Mouse (Mus musculus): ENCODE results near the gene Lpcat2. TPM values are rescaled to one million over a fixed set of nuclear protein-coding genes. Genes with fewer than 3 reads are reported as not detected.

The Lpcat2 gene
- polyA plus RNA-seq, 2 experiments: 10.6 to 14.7 TPM

GRCm38 (mm10) chr8:92834786-92835500 is 20.2 kb upstream of the Lpcat2 start:
- no peak overlapping the region for H3K4me3 ChIP-seq (replicated peaks; ENCODE audit: low read length)
- peaks cover 4% of the 10 kb centered on the region; the same call in 1 of the 2 replicates for H3K4me1 ChIP-seq (ENCODE audit: control insufficient read depth, insufficient read depth, low read length)
- H3K36me3 ChIP-seq (ENCODE audit: control insufficient read depth, insufficient read depth, low read length): peaks cover 93% of the 10 kb centered on the region
- no peak overlapping the region for H3K9ac ChIP-seq (ENCODE audit: low read depth, low read length, severe bottlenecking)
- H3K27me3 ChIP-seq (ENCODE audit: control insufficient read depth, insufficient read depth, low read length): no peaks in the 10 kb centered on the region
- TF ChIP-seq POLR2A (IDR thresholded peaks at IDR 0.05; ENCODE audit: borderline replicate concordance, extremely low read depth, insufficient read depth, insufficient read length): no peak
- DNase-seq (ENCODE audit: low spot score) (peak; percentile 35), ATAC-seq (ENCODE audit: low FRiP score, low read depth) (no peak)
- H3K9me3 ChIP-seq (ENCODE audit: control insufficient read depth, low read length): no peaks in the 10 kb centered on the region
- no peak overlapping the region for H3K27ac ChIP-seq (replicated peaks; ENCODE audit: low read depth, low read length)
- no peak overlapping the region for H3K4me2 ChIP-seq (replicated peaks; ENCODE audit: low read depth, low read length, severe bottlenecking)
- WGBS: 75% methylated on average over 11 of the region's 11 CpGs

GRCm38 (mm10) chr8:92835901-92836300 is 19.2 kb upstream of the Lpcat2 start:
- H3K4me3 ChIP-seq (replicated peaks; ENCODE audit: low read length): no peak overlapping the region
- TF ChIP-seq POLR2A (IDR thresholded peaks at IDR 0.05; ENCODE audit: borderline replicate concordance, extremely low read depth, insufficient read depth, insufficient read length): no peak
- H3K9ac ChIP-seq (ENCODE audit: low read depth, low read length, severe bottlenecking): no peak overlapping the region
- H3K4me2 ChIP-seq (replicated peaks; ENCODE audit: low read depth, low read length, severe bottlenecking): no peak overlapping the region
- 93% methylated on average over 11 of the region's 11 CpGs for WGBS
- no peaks in the 10 kb centered on the region for H3K27me3 ChIP-seq (ENCODE audit: control insufficient read depth, insufficient read depth, low read length)
- peaks cover 94% of the 10 kb centered on the region for H3K36me3 ChIP-seq (ENCODE audit: control insufficient read depth, insufficient read depth, low read length)
- no peaks in the 10 kb centered on the region for H3K9me3 ChIP-seq (ENCODE audit: control insufficient read depth, low read length)
- DNase-seq (ENCODE audit: low spot score) (no peak), ATAC-seq (ENCODE audit: low FRiP score, low read depth) (no peak)
- peaks cover 4% of the 10 kb centered on the region; the same call in 1 of the 2 replicates for H3K4me1 ChIP-seq (ENCODE audit: control insufficient read depth, insufficient read depth, low read length)
- no peak overlapping the region for H3K27ac ChIP-seq (replicated peaks; ENCODE audit: low read depth, low read length)

- no peak overlapping the region for H3K9ac ChIP-seq (ENCODE audit: low read depth, low read length, severe bottlenecking)
- DNase-seq (ENCODE audit: low spot score) (peak; percentile 59), ATAC-seq (ENCODE audit: low FRiP score, low read depth) (no peak)
- no peak overlapping the region for H3K4me2 ChIP-seq (replicated peaks; ENCODE audit: low read depth, low read length, severe bottlenecking)
- 81% methylated on average over 3 of the region's 3 CpGs for WGBS
- H3K27ac ChIP-seq (replicated peaks; ENCODE audit: low read depth, low read length): no peak overlapping the region
- H3K9me3 ChIP-seq (ENCODE audit: control insufficient read depth, low read length): no peaks in the 10 kb centered on the region
- no peak for TF ChIP-seq POLR2A (IDR thresholded peaks at IDR 0.05; ENCODE audit: borderline replicate concordance, extremely low read depth, insufficient read depth, insufficient read length)
- H3K4me1 ChIP-seq (ENCODE audit: control insufficient read depth, insufficient read depth, low read length): peaks cover 4% of the 10 kb centered on the region; the same call in 1 of the 2 replicates
- no peak overlapping the region for H3K4me3 ChIP-seq (replicated peaks; ENCODE audit: low read length)
- H3K36me3 ChIP-seq (ENCODE audit: control insufficient read depth, insufficient read depth, low read length): peaks cover 84% of the 10 kb centered on the region
- no peaks in the 10 kb centered on the region for H3K27me3 ChIP-seq (ENCODE audit: control insufficient read depth, insufficient read depth, low read length)
Measured at GRCm38 (mm10) chr8:92838616-92839015, 16.5 kb upstream of the Lpcat2 start.

- Histone ChIP-seq H3K4me1 (ENCODE audit: control insufficient read depth, insufficient read depth, low read length) (peaks cover 4% of the 10 kb centered on the region; the same call in 1 of the 2 replicates), H3K36me3 (ENCODE audit: control insufficient read depth, insufficient read depth, low read length) (peaks cover 84% of the 10 kb centered on the region), H3K4me3 (replicated peaks; ENCODE audit: low read length) (no peak overlapping the region), H3K27ac (replicated peaks; ENCODE audit: low read depth, low read length) (no peak overlapping the region), H3K9me3 (ENCODE audit: control insufficient read depth, low read length) (no peaks in the 10 kb centered on the region), H3K27me3 (ENCODE audit: control insufficient read depth, insufficient read depth, low read length) (no peaks in the 10 kb centered on the region), H3K9ac (ENCODE audit: low read depth, low read length, severe bottlenecking) (no peak overlapping the region), H3K4me2 (replicated peaks; ENCODE audit: low read depth, low read length, severe bottlenecking) (no peak overlapping the region)
- DNase-seq (ENCODE audit: low spot score) (no peak), ATAC-seq (ENCODE audit: low FRiP score, low read depth) (no peak)
- 92% methylated on average over 8 of the region's 8 CpGs for WGBS
- no peak for TF ChIP-seq POLR2A (IDR thresholded peaks at IDR 0.05; ENCODE audit: borderline replicate concordance, extremely low read depth, insufficient read depth, insufficient read length)
Measured at GRCm38 (mm10) chr8:92839161-92839560, 16.0 kb upstream of the Lpcat2 start.

- ATAC-seq (ENCODE audit: low FRiP score, low read depth) (no peak), DNase-seq (ENCODE audit: low spot score) (no peak)
- Histone ChIP-seq H3K4me1 (ENCODE audit: control insufficient read depth, insufficient read depth, low read length) (peaks cover under 1% of the 10 kb centered on the region; the same call in 1 of the 2 replicates), H3K27me3 (ENCODE audit: control insufficient read depth, insufficient read depth, low read length) (no peaks in the 10 kb centered on the region), H3K9me3 (ENCODE audit: control insufficient read depth, low read length) (no peaks in the 10 kb centered on the region), H3K27ac (replicated peaks; ENCODE audit: low read depth, low read length) (no peak overlapping the region), H3K4me2 (replicated peaks; ENCODE audit: low read depth, low read length, severe bottlenecking) (no peak overlapping the region), H3K4me3 (replicated peaks; ENCODE audit: low read length) (no peak overlapping the region), H3K9ac (ENCODE audit: low read depth, low read length, severe bottlenecking) (no peak overlapping the region), H3K36me3 (ENCODE audit: control insufficient read depth, insufficient read depth, low read length) (peaks cover 84% of the 10 kb centered on the region)
- WGBS: 94% methylated on average over 7 of the region's 7 CpGs
- TF ChIP-seq POLR2A (IDR thresholded peaks at IDR 0.05; ENCODE audit: borderline replicate concordance, extremely low read depth, insufficient read depth, insufficient read length): no peak
Measured at GRCm38 (mm10) chr8:92839876-92840275, 15.3 kb upstream of the Lpcat2 start.
